ENCODE assay signal across 14 mouse cellular contexts in the genomic region with DNA sequence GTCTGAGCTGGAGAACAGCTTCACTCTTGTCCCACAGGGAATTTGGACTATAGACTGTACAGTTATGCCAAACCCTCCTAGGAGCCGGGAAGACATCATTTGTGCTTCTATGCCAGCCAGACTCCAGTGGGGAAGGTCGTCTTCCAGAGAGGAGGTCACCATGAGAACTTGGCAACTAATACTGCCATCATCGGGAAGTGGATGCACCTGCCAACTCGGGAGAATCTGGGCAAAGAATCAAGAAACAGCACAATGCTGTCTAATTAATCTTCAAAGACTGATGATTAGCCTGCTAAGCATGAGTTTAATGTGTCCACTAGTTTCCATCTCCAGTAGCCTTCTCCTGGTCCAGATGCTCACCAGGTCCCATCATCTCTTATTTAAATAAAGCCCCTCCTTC.
DNase-seq lines count a peak whose midpoint lies in the region; ATAC-seq and TF ChIP-seq lines count a peak whose summit lies in the region.
"Had no signal": no experiment of that assay in that cellular context is flagged by ENCODE, and none has a peak within 500 bp of the region (broad histone marks: within the 10 kb centered on the region; RNA-seq: fewer than 3 reads in every experiment).

No protein-coding gene starts in this region.

- peak; percentile 73 for ATAC-seq in hindbrain, postnatal 0 days
- ATAC-seq in hindbrain, embryonic 12.5 days (ENCODE audit: low FRiP score): no peak

- peak; percentile 86 for DNase-seq in hindbrain, postnatal 0 days (ENCODE audit: low spot score)
- DNase-seq in brain, embryonic 14.5 days (ENCODE audit: low read depth): peak; percentile 82
- peak; percentile 59 to 81 for DNase-seq in cerebellum, adult 2 months
- DNase-seq in layer of hippocampus, adult 11-12 months (ENCODE audit: low spot score): peak; percentile 9
- no peak for DNase-seq in urinary bladder, postnatal 4 days (ENCODE audit: low spot score in 2 of 2)
- DNase-seq in thymus, adult 18-20 months: no peak
- no peak for DNase-seq in testis, postnatal 14 days (ENCODE audit: low spot score)
- DNase-seq: adrenal gland, postnatal 25 days had no signal

- no peaks in the 10 kb centered on the region for H3K36me3 ChIP-seq in hindbrain, postnatal 0 days (ENCODE audit: insufficient read depth, low read length)
- no peaks in the 10 kb centered on the region for H3K36me3 ChIP-seq in hindbrain, embryonic 12.5 days
- H3K36me3 ChIP-seq: embryonic facial prominence, embryonic 13.5 days; limb, embryonic 15.5 days; neural tube, embryonic 13.5 days had no signal

- no peak overlapping the region for H3K4me3 ChIP-seq in hindbrain, postnatal 0 days (ENCODE audit: low read length)
- no peak overlapping the region for H3K4me3 ChIP-seq in hindbrain, embryonic 12.5 days
- no peak overlapping the region for H3K4me3 ChIP-seq in cerebellum, adult 2 months (replicated peaks; ENCODE audit: insufficient read depth, low read depth, low read length)
- H3K4me3 ChIP-seq: embryonic facial prominence, embryonic 13.5 days; limb, embryonic 15.5 days; neural tube, embryonic 13.5 days had no signal

- no peak overlapping the region for H3K27ac ChIP-seq in hindbrain, postnatal 0 days
- H3K27ac ChIP-seq in hindbrain, embryonic 12.5 days: no peak overlapping the region
- no peak overlapping the region for H3K27ac ChIP-seq in cerebellum, adult 2 months (ENCODE audit: insufficient read depth, low read length)
- H3K27ac ChIP-seq: embryonic facial prominence, embryonic 13.5 days; kidney, postnatal 0 days; limb, embryonic 15.5 days; macrophage; neural tube, embryonic 13.5 days had no signal

- TF ChIP-seq POLR2A in brain, embryonic 14.5 days (IDR thresholded peaks at IDR 0.05; ENCODE audit: borderline replicate concordance, extremely low read depth, insufficient read depth, insufficient read length, poor library complexity, severe bottlenecking): no peak
- TF ChIP-seq POLR2A in cerebellum, adult 2 months (IDR thresholded peaks at IDR 0.05; ENCODE audit: borderline replicate concordance, insufficient read depth, low read length): no peak

- H3K9me3 ChIP-seq in hindbrain, postnatal 0 days (ENCODE audit: low read length): no peaks in the 10 kb centered on the region
- H3K9me3 ChIP-seq in hindbrain, embryonic 12.5 days (replicated peaks): no peaks in the 10 kb centered on the region
- H3K9me3 ChIP-seq: embryonic facial prominence, embryonic 13.5 days; limb, embryonic 15.5 days; neural tube, embryonic 13.5 days had no signal

- peaks cover 5% of the 10 kb centered on the region; the same call in 1 of the 2 replicates for H3K4me1 ChIP-seq in hindbrain, postnatal 0 days (ENCODE audit: insufficient read depth, low read length)
- H3K4me1 ChIP-seq in hindbrain, embryonic 12.5 days: no peaks in the 10 kb centered on the region
- no peaks in the 10 kb centered on the region; the same call in 1 of the 2 replicates for H3K4me1 ChIP-seq in cerebellum, adult 2 months (ENCODE audit: control insufficient read depth, insufficient read depth, low read length)
- H3K4me1 ChIP-seq: embryonic facial prominence, embryonic 13.5 days; limb, embryonic 15.5 days had no signal

- no peaks in the 10 kb centered on the region for H3K27me3 ChIP-seq in hindbrain, postnatal 0 days (ENCODE audit: insufficient read depth, low read length)
- no peaks in the 10 kb centered on the region for H3K27me3 ChIP-seq in hindbrain, embryonic 12.5 days
- no peaks in the 10 kb centered on the region; the same call in 1 of the 2 replicates for H3K27me3 ChIP-seq in cerebellum, adult 2 months (ENCODE audit: control insufficient read depth, insufficient read depth, low read length)
- H3K27me3 ChIP-seq: embryonic facial prominence, embryonic 13.5 days; limb, embryonic 15.5 days; neural tube, embryonic 13.5 days had no signal

- H3K4me2 ChIP-seq in hindbrain, postnatal 0 days (ENCODE audit: low read depth, low read length): no peak overlapping the region
- no peak overlapping the region for H3K4me2 ChIP-seq in hindbrain, embryonic 12.5 days (replicated peaks)
- H3K4me2 ChIP-seq: embryonic facial prominence, embryonic 13.5 days; limb, embryonic 15.5 days; neural tube, embryonic 13.5 days had no signal

- no peak overlapping the region for H3K9ac ChIP-seq in hindbrain, postnatal 0 days (replicated peaks; ENCODE audit: low read length)
- H3K9ac ChIP-seq in hindbrain, embryonic 12.5 days: no peak overlapping the region
- H3K9ac ChIP-seq: embryonic facial prominence, embryonic 13.5 days; limb, embryonic 15.5 days; neural tube, embryonic 13.5 days had no signal

- no peak for TF ChIP-seq CTCF in hindbrain, postnatal 0 days (IDR thresholded peaks at IDR 0.05; ENCODE audit: low read depth)
- TF ChIP-seq CTCF in brain, embryonic 14.5 days (IDR thresholded peaks at IDR 0.05; ENCODE audit: borderline replicate concordance, extremely low read depth, insufficient read depth, insufficient read length): no peak
- no peak for TF ChIP-seq CTCF in cerebellum, adult 2 months (IDR thresholded peaks at IDR 0.05; ENCODE audit: borderline replicate concordance, insufficient read depth, low read depth, low read length)

- 31% methylated on average over 4 of the region's 4 CpGs for WGBS in hindbrain, postnatal 0 days
- WGBS in hindbrain, embryonic 12.5 days: 64% methylated on average over 4 of the region's 4 CpGs
- 9% methylated on average over 4 of the region's 4 CpGs for WGBS in cerebellum, adult 2 months

Comparison
In these comparisons a context has a peak if more than half of its experiments do, and no peak if none do; other contexts are left out.
1. DNase-seq: peak in hindbrain, postnatal 0 days (single experiment), brain, embryonic 14.5 days (single experiment), cerebellum, adult 2 months (2 of 2) and layer of hippocampus, adult 11-12 months (single experiment); none in urinary bladder, postnatal 4 days (0 of 2), thymus, adult 18-20 months (0 of 2) and testis, postnatal 14 days (single experiment).